ENCODE assay signal across 25 mouse cellular contexts in the genomic region with DNA sequence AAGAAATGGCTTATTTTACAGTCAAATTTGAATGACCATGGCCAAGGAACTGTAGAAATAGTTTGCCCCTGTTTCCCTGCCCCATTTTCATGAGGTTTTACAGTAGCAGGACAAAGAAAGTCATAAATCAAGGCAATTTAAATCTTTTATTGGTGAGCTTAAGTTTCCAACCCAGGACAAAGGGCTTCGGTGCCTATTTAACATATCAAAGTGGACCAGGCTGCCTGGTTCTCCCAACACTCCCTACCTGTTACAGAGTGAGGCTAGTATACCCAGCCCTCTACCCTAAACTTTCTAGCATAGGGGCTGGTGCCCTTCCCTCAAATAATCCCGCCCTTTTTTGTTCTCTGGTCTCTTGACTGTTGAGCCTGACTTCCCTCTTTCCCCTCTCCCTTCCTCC.
DNase-seq lines count a peak whose midpoint lies in the region; ATAC-seq and TF ChIP-seq lines count a peak whose summit lies in the region.
"Had no signal": no experiment of that assay in that cellular context is flagged by ENCODE, and none has a peak within 500 bp of the region (broad histone marks: within the 10 kb centered on the region; RNA-seq: fewer than 3 reads in every experiment).

No protein-coding gene starts in this region.

- WGBS in forebrain, embryonic 10.5 days, result 58% methylated on average over 2 of the region's 2 CpGs
- 60% methylated on average over 2 of the region's 2 CpGs for WGBS in forebrain, embryonic 15.5 days

- TF ChIP-seq CTCF in testis, adult 2 months (IDR thresholded peaks at IDR 0.05; ENCODE audit: control insufficient read depth, insufficient read depth, insufficient replicate concordance, low read depth, low read length), result no peak

- no peaks in the 10 kb centered on the region for H3K27me3 ChIP-seq in forebrain, embryonic 10.5 days (ENCODE audit: poor library complexity, severe bottlenecking)
- H3K27me3 ChIP-seq in forebrain, embryonic 15.5 days, result no peaks in the 10 kb centered on the region
- no peaks in the 10 kb centered on the region for H3K27me3 ChIP-seq in testis, adult 2 months (ENCODE audit: control insufficient read depth, insufficient read depth, low read length)
- H3K27me3 ChIP-seq: embryonic facial prominence, embryonic 15.5 days; heart, embryonic 15.5 days; hindbrain, embryonic 13.5 days had no signal

- H3K4me2 ChIP-seq in forebrain, embryonic 15.5 days (replicated peaks), result no peak overlapping the region
- H3K4me2 ChIP-seq: embryonic facial prominence, embryonic 15.5 days; heart, embryonic 11.5 days; heart, embryonic 15.5 days; hindbrain, embryonic 13.5 days had no signal

- H3K27ac ChIP-seq in forebrain, embryonic 10.5 days, result 0 out of 2 replicates have a peak overlapping the region, but pooled peaks have one; percentile 20
- H3K27ac ChIP-seq in forebrain, embryonic 15.5 days (replicated peaks), result no peak overlapping the region
- H3K27ac ChIP-seq in testis, adult 2 months (ENCODE audit: control insufficient read depth, insufficient read depth, low read depth, low read length), result no peak overlapping the region
- H3K27ac ChIP-seq: embryonic facial prominence, embryonic 15.5 days; heart, adult 2 months; heart, embryonic 15.5 days; hindbrain, embryonic 13.5 days had no signal

- H3K4me1 ChIP-seq in forebrain, embryonic 10.5 days, result peaks cover 24% of the 10 kb centered on the region
- no peaks in the 10 kb centered on the region; the same call in 1 of the 2 replicates for H3K4me1 ChIP-seq in forebrain, embryonic 15.5 days
- peaks cover 6% of the 10 kb centered on the region for H3K4me1 ChIP-seq in testis, adult 2 months (ENCODE audit: control insufficient read depth, insufficient read depth, low read length)
- H3K4me1 ChIP-seq: heart, embryonic 15.5 days; hindbrain, embryonic 13.5 days had no signal

- ATAC-seq in forebrain, embryonic 15.5 days (replicated peaks), result no peak
- ATAC-seq: CD4-positive, CD25-positive, alpha-beta regulatory T cell, adult 4 months; forebrain, embryonic 16.5 days; intestine, embryonic 16.5 days had no signal

- H3K9ac ChIP-seq in forebrain, embryonic 15.5 days (replicated peaks), result no peak overlapping the region
- H3K9ac ChIP-seq: embryonic facial prominence, embryonic 15.5 days; heart, embryonic 15.5 days; hindbrain, embryonic 13.5 days had no signal

- no peak overlapping the region for H3K4me3 ChIP-seq in forebrain, embryonic 10.5 days
- no peak overlapping the region for H3K4me3 ChIP-seq in forebrain, embryonic 15.5 days
- peak overlapping the region; percentile 92 for H3K4me3 ChIP-seq in testis, adult 2 months (ENCODE audit: control insufficient read depth, low read depth, low read length)
- H3K4me3 ChIP-seq: embryonic facial prominence, embryonic 15.5 days; erythroblast, embryonic 14.5 days; heart, adult 2 months; heart, embryonic 15.5 days; hindbrain, embryonic 13.5 days had no signal

- TF ChIP-seq POLR2A in testis, adult 2 months (IDR thresholded peaks at IDR 0.05; ENCODE audit: control insufficient read depth, low read depth, low read length), result no peak

- no peaks in the 10 kb centered on the region for H3K36me3 ChIP-seq in forebrain, embryonic 10.5 days (replicated peaks)
- H3K36me3 ChIP-seq in forebrain, embryonic 15.5 days, result no peaks in the 10 kb centered on the region
- no peaks in the 10 kb centered on the region for H3K36me3 ChIP-seq in testis, adult 2 months (ENCODE audit: control insufficient read depth, insufficient read depth, low read length)
- H3K36me3 ChIP-seq: embryonic facial prominence, embryonic 15.5 days; G1E; heart, embryonic 15.5 days; hindbrain, embryonic 13.5 days had no signal

- DNase-seq in forebrain, embryonic 10.5 days (ENCODE audit: extremely low spot score, low spot score), result no peak
- no peak for DNase-seq in testis, postnatal 14 days (ENCODE audit: low spot score)
- peak; percentile 94 for DNase-seq in ZHBTc4 (ENCODE audit: low read depth, low spot score)
- DNase-seq in embryo, embryonic 10.5 days (ENCODE audit: low spot score), result no peak
- DNase-seq in gastrocnemius, postnatal 25 days, result no peak
- DNase-seq: adrenal gland, adult 2 months; adrenal gland, postnatal 25 days; B cell, adult 2 months; cerebellum, adult 18-20 months; cerebellum, adult 9-11 months; embryo, embryonic 11 days; gastrocnemius, postnatal 10 days; heart, adult 2 months; heart, postnatal 14 days had no signal

- H3K9me3 ChIP-seq in forebrain, embryonic 10.5 days, result no peaks in the 10 kb centered on the region
- no peaks in the 10 kb centered on the region for H3K9me3 ChIP-seq in forebrain, embryonic 15.5 days
- H3K9me3 ChIP-seq: embryonic facial prominence, embryonic 15.5 days; G1E; hindbrain, embryonic 13.5 days had no signal
